Mouse (Mus musculus): ENCODE measurements around the gene Resp18.

Gene Resp18

GRCm38 (mm10) chr1:75252308-75252707, 25.9 kb downstream of the Resp18 start:
- TF ChIP-seq GATA4 (IDR thresholded peaks at IDR 0.05; ENCODE audit: insufficient replicate concordance, low read length), result no peak

- no peak for TF ChIP-seq GATA4 (IDR thresholded peaks at IDR 0.05; ENCODE audit: insufficient replicate concordance, low read length)
These were observed 26.9 kb downstream of the Resp18 start for GRCm38 (mm10) chr1:75251112-75251970.

GRCm38 (mm10) chr1:75250498-75250897, 27.7 kb downstream of the Resp18 start:
- TF ChIP-seq GATA4 (IDR thresholded peaks at IDR 0.05; ENCODE audit: insufficient replicate concordance, low read length), result no peak

- TF ChIP-seq GATA4 (IDR thresholded peaks at IDR 0.05; ENCODE audit: insufficient replicate concordance, low read length), result no peak
These were observed 30.0 kb downstream of the Resp18 start for GRCm38 (mm10) chr1:75248041-75248772.

GRCm38 (mm10) chr1:75247071-75247930, 30.9 kb downstream of the Resp18 start:
- no peak for TF ChIP-seq GATA4 (IDR thresholded peaks at IDR 0.05; ENCODE audit: insufficient replicate concordance, low read length)

- TF ChIP-seq GATA4 (IDR thresholded peaks at IDR 0.05; ENCODE audit: insufficient replicate concordance, low read length), result no peak
These were observed 33.4 kb downstream of the Resp18 start for GRCm38 (mm10) chr1:75244836-75245235.

- TF ChIP-seq GATA4 (IDR thresholded peaks at IDR 0.05; ENCODE audit: insufficient replicate concordance, low read length), result no peak
These were observed 33.9 kb downstream of the Resp18 start for GRCm38 (mm10) chr1:75244175-75244826.

GRCm38 (mm10) chr1:75243411-75243810, 34.8 kb downstream of the Resp18 start:
- no peak for TF ChIP-seq GATA4 (IDR thresholded peaks at IDR 0.05; ENCODE audit: insufficient replicate concordance, low read length)

- TF ChIP-seq GATA4 (IDR thresholded peaks at IDR 0.05; ENCODE audit: insufficient replicate concordance, low read length), result no peak
These were observed 38.6 kb downstream of the Resp18 start for GRCm38 (mm10) chr1:75239591-75239990.

GRCm38 (mm10) chr1:75236117-75237050, 41.8 kb downstream of the Resp18 start, which contains the start of gene Dnajb2:
Gene Dnajb2 (plus strand): TSS chr1:75236406.
- TF ChIP-seq GATA4 (IDR thresholded peaks at IDR 0.05; ENCODE audit: insufficient replicate concordance, low read length), result no peak

GRCm38 (mm10) chr1:75234606-75235005, 43.6 kb downstream of the Resp18 start:
- TF ChIP-seq GATA4 (IDR thresholded peaks at IDR 0.05; ENCODE audit: insufficient replicate concordance, low read length), result no peak

GRCm38 (mm10) chr1:75231664-75232152, 46.5 kb downstream of the Resp18 start, which contains the start of gene A630095N17Rik:
Gene A630095N17Rik (minus strand): TSS chr1:75232102.
- no peak for TF ChIP-seq GATA4 (IDR thresholded peaks at IDR 0.05; ENCODE audit: insufficient replicate concordance, low read length)

GRCm38 (mm10) chr1:75231224-75231623, 47.0 kb downstream of the Resp18 start:
- TF ChIP-seq GATA4 (IDR thresholded peaks at IDR 0.05; ENCODE audit: insufficient replicate concordance, low read length), result no peak

Measured in liver, adult (tissue).